Mouse (Mus musculus): ENCODE data around the gene Dcakd.
A peak's percentile ranks its signal among the peaks of the same experiment; 100 is the strongest.

Gene Dcakd

GRCm38 (mm10) chr11:103043982-103044381 is 15.8 kb upstream of the Dcakd start:
- DNase-seq: no peak

GRCm38 (mm10) chr11:103042828-103043227 is 14.7 kb upstream of the Dcakd start:
- no peak for DNase-seq

GRCm38 (mm10) chr11:103038037-103038436 is 9.9 kb upstream of the Dcakd start:
- no peak for DNase-seq

GRCm38 (mm10) chr11:103036881-103037465 is 8.8 kb upstream of the Dcakd start:
- no peak for DNase-seq

- no peak for DNase-seq
Observed at GRCm38 (mm10) chr11:103035007-103035406, 6.9 kb upstream of the Dcakd start.

GRCm38 (mm10) chr11:103033030-103033429 is 4.9 kb upstream of the Dcakd start:
- DNase-seq: no peak

GRCm38 (mm10) chr11:103027570-103028175 is 460 bp downstream of the Dcakd start:
- no peak for DNase-seq

- DNase-seq: no peak
Observed at GRCm38 (mm10) chr11:103026901-103027300, 1.2 kb downstream of the Dcakd start.

- DNase-seq: no peak
Observed at GRCm38 (mm10) chr11:103023974-103024373, 4.2 kb downstream of the Dcakd start.

GRCm38 (mm10) chr11:103020713-103021335 is 7.3 kb downstream of the Dcakd start:
- DNase-seq: peak; percentile 43

- no peak for DNase-seq
Observed at GRCm38 (mm10) chr11:103019325-103019724, 8.8 kb downstream of the Dcakd start.

- no peak for DNase-seq
Observed at GRCm38 (mm10) chr11:103018860-103019259, 9.3 kb downstream of the Dcakd start.

- DNase-seq: no peak
Observed at GRCm38 (mm10) chr11:103017661-103018060, 10.5 kb downstream of the Dcakd start.

GRCm38 (mm10) chr11:103016930-103017329 is 11.2 kb downstream of the Dcakd start:
- peak; percentile 97 for DNase-seq

GRCm38 (mm10) chr11:103015881-103016825 is 12.0 kb downstream of the Dcakd start:
- no peak for DNase-seq

GRCm38 (mm10) chr11:103011206-103011497 is 17.0 kb downstream of the Dcakd start:
- no peak for DNase-seq

GRCm38 (mm10) chr11:103010454-103011205 is 17.5 kb downstream of the Dcakd start:
- no peak for DNase-seq

- DNase-seq: peak; percentile 40
Observed at GRCm38 (mm10) chr11:103009208-103009607, 18.9 kb downstream of the Dcakd start.

- no peak for DNase-seq
Observed at GRCm38 (mm10) chr11:103008558-103008957, 19.6 kb downstream of the Dcakd start.

- no peak for DNase-seq
Observed at GRCm38 (mm10) chr11:103007001-103007340, 21.2 kb downstream of the Dcakd start.

GRCm38 (mm10) chr11:103006286-103007000 is 21.7 kb downstream of the Dcakd start:
- no peak for DNase-seq

All from retina, postnatal 1 day (tissue).